Mouse (Mus musculus): ENCODE data around the gene Polm. TPM values are rescaled to one million over a fixed set of nuclear protein-coding genes. Genes with fewer than 3 reads are reported as not detected.

The Polm gene
- total and polyA plus RNA-seq, 3 experiments, result 2.1 to 11.2 (median 3.3) TPM

DNA sequence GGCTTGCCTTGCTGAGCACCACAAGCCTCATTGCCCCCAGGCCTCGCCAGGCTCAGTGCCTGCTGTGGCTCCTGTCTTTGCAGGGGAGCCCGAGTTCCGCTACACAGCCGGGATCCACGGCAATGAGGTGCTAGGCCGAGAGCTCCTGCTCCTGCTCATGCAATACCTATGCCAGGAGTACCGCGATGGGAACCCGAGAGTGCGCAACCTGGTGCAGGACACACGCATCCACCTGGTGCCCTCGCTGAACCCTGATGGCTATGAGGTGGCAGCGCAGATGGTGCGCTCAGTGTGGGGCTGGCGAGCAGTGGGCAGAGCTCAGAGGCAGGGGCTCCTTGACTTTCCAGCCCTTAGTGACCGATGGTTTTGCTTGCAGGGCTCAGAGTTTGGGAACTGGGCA is 31.5 kb upstream of the Polm start:
- H3K4me1 ChIP-seq (ENCODE audit: control insufficient read depth, insufficient read depth, low read length), result no peaks in the 10 kb centered on the region
- WGBS, result 96% methylated on average over 16 of the region's 16 CpGs
- H3K27me3 ChIP-seq (ENCODE audit: control insufficient read depth, insufficient read depth, low read length), result no peaks in the 10 kb centered on the region
- no peak for DNase-seq
- no peak overlapping the region for H3K27ac ChIP-seq
- H3K9ac ChIP-seq (ENCODE audit: low read depth, low read length), result no peak overlapping the region
- TF ChIP-seq CTCF (IDR thresholded peaks at IDR 0.05) (no peak), POLR2A (IDR thresholded peaks at IDR 0.05; ENCODE audit: insufficient read depth, low read depth, low read length) (no peak), EP300 (IDR thresholded peaks at IDR 0.05; ENCODE audit: insufficient read depth, low read depth, low read length) (no peak)
- no peak overlapping the region for H3K4me3 ChIP-seq
- intact Hi-C loops (cut with DNase I), result no loop called here
- no peaks in the 10 kb centered on the region for H3K36me3 ChIP-seq (ENCODE audit: control insufficient read depth, insufficient read depth, low read length)
- H3K79me2 ChIP-seq (replicated peaks; ENCODE audit: control insufficient read depth, insufficient read depth, low read length), result no peaks in the 10 kb centered on the region

DNA sequence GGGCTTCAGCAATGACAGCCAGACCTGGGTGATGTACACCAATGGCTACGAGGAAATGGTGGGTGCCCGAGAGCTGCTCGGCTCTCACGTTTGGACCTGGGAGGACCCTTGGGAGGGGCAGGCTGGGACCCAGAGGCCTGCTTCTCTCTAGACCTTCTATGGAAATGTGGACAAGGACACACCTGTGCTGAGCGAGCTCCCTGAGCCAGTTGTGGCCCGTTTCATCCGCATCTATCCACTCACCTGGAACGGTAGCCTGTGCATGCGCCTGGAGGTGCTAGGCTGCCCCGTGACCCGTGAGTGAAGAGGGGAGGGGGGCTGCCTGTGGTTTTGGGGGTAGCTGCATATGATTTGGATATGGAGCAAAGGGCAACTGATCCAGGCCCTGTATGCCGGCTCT is 30.5 kb upstream of the Polm start:
- Histone ChIP-seq H3K27ac (no peak overlapping the region), H3K9ac (ENCODE audit: low read depth, low read length) (no peak overlapping the region), H3K4me1 (ENCODE audit: control insufficient read depth, insufficient read depth, low read length) (no peaks in the 10 kb centered on the region), H3K4me3 (no peak overlapping the region), H3K36me3 (ENCODE audit: control insufficient read depth, insufficient read depth, low read length) (no peaks in the 10 kb centered on the region), H3K79me2 (replicated peaks; ENCODE audit: control insufficient read depth, insufficient read depth, low read length) (no peaks in the 10 kb centered on the region), H3K27me3 (ENCODE audit: control insufficient read depth, insufficient read depth, low read length) (no peaks in the 10 kb centered on the region)
- intact Hi-C loops (cut with DNase I), result no loop called here
- no peak for TF ChIP-seq POLR2A (IDR thresholded peaks at IDR 0.05; ENCODE audit: insufficient read depth, low read depth, low read length)
- no peak for TF ChIP-seq EP300 (IDR thresholded peaks at IDR 0.05; ENCODE audit: insufficient read depth, low read depth, low read length)
- DNase-seq, result no peak
- WGBS, result 92% methylated on average over 12 of the region's 12 CpGs

- TF ChIP-seq CTCF (IDR thresholded peaks at IDR 0.05) (no peak), EP300 (IDR thresholded peaks at IDR 0.05; ENCODE audit: insufficient read depth, low read depth, low read length) (no peak), POLR2A (IDR thresholded peaks at IDR 0.05; ENCODE audit: insufficient read depth, low read depth, low read length) (no peak)
- H3K4me1 ChIP-seq (ENCODE audit: control insufficient read depth, insufficient read depth, low read length), result no peaks in the 10 kb centered on the region
- no peak overlapping the region for H3K27ac ChIP-seq
- 87% methylated on average over 2 of the region's 2 CpGs for WGBS
- intact Hi-C loops (cut with DNase I), result no loop called here
- H3K36me3 ChIP-seq (ENCODE audit: control insufficient read depth, insufficient read depth, low read length), result no peaks in the 10 kb centered on the region
- no peaks in the 10 kb centered on the region for H3K79me2 ChIP-seq (replicated peaks; ENCODE audit: control insufficient read depth, insufficient read depth, low read length)
- DNase-seq, result no peak
- H3K4me3 ChIP-seq, result no peak overlapping the region
- H3K27me3 ChIP-seq (ENCODE audit: control insufficient read depth, insufficient read depth, low read length), result no peaks in the 10 kb centered on the region
- H3K9ac ChIP-seq (ENCODE audit: low read depth, low read length), result no peak overlapping the region
Observed at GRCm38 (mm10) chr11:5867196-5867595, 29.4 kb upstream of the Polm start.

GRCm38 (mm10) chr11:5862394-5863105 is 24.7 kb upstream of the Polm start:
- Histone ChIP-seq H3K4me3 (peak overlapping the region; percentile 55), H3K36me3 (ENCODE audit: control insufficient read depth, insufficient read depth, low read length) (no peaks in the 10 kb centered on the region), H3K79me2 (replicated peaks; ENCODE audit: control insufficient read depth, insufficient read depth, low read length) (no peaks in the 10 kb centered on the region), H3K4me1 (ENCODE audit: control insufficient read depth, insufficient read depth, low read length) (peaks cover 3% of the 10 kb centered on the region), H3K27ac (no peak overlapping the region), H3K9ac (ENCODE audit: low read depth, low read length) (peak overlapping the region; percentile 45), H3K27me3 (ENCODE audit: control insufficient read depth, insufficient read depth, low read length) (no peaks in the 10 kb centered on the region)
- peak in 1 of 2 experiments; percentile 29 for DNase-seq
- TF ChIP-seq EP300 (IDR thresholded peaks at IDR 0.05; ENCODE audit: insufficient read depth, low read depth, low read length) (0 out of 2 replicates have a peak, but pooled peaks have one; percentile 10), POLR2A (IDR thresholded peaks at IDR 0.05; ENCODE audit: insufficient read depth, low read depth, low read length) (no peak)
- 33% methylated on average over 15 of the region's 15 CpGs for WGBS
- intact Hi-C loops (cut with DNase I), result no loop called here

GRCm38 (mm10) chr11:5861678-5862393 is 24.0 kb upstream of the Polm start, which contains the start of gene Aebp1:
Gene Aebp1, plus strand, starts transcription at chr11:5861947.
- H3K27me3 ChIP-seq (ENCODE audit: control insufficient read depth, insufficient read depth, low read length), result no peaks in the 10 kb centered on the region
- peak; percentile 75 for DNase-seq
- H3K36me3 ChIP-seq (ENCODE audit: control insufficient read depth, insufficient read depth, low read length), result no peaks in the 10 kb centered on the region
- H3K27ac ChIP-seq, result peak within 1 kb of the TSS; percentile 41
- no peaks in the 10 kb centered on the region for H3K79me2 ChIP-seq (replicated peaks; ENCODE audit: control insufficient read depth, insufficient read depth, low read length)
- H3K4me1 ChIP-seq (ENCODE audit: control insufficient read depth, insufficient read depth, low read length), result peaks cover 3% of the 10 kb centered on the region
- no peak for TF ChIP-seq EP300 (IDR thresholded peaks at IDR 0.05; ENCODE audit: insufficient read depth, low read depth, low read length)
- peak; percentile 70 for TF ChIP-seq POLR2A (IDR thresholded peaks at IDR 0.05; ENCODE audit: insufficient read depth, low read depth, low read length)
- peak within 1 kb of the TSS; percentile 53 for H3K9ac ChIP-seq (ENCODE audit: low read depth, low read length)
- intact Hi-C loops (cut with DNase I), result no loop called here
- H3K4me3 ChIP-seq, result peak within 1 kb of the TSS; percentile 55
- WGBS, result 1% methylated on average over 58 of the region's 59 CpGs

DNA sequence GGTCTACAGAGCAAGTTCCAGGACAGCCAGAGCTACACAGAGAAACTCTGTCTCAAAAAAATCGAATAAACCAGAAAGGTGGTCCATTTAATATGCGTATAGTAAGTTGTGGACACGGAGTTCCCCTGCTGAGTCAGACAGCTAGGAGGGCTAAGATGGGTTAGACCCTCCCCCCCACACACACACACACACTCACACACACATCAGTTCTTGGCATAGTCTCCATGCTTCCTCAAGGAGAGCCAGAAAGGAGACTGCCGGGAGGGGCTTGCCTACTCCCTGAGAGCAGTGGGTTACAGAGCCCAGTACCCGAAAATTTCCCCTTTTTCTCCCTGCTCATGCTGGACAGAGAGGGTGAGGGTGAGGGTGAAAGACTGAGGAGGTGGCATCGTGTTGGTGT is 22.8 kb upstream of the Polm start:
- Histone ChIP-seq H3K79me2 (replicated peaks; ENCODE audit: control insufficient read depth, insufficient read depth, low read length) (no peaks in the 10 kb centered on the region), H3K27ac (no peak overlapping the region), H3K36me3 (ENCODE audit: control insufficient read depth, insufficient read depth, low read length) (no peaks in the 10 kb centered on the region), H3K9ac (ENCODE audit: low read depth, low read length) (no peak overlapping the region), H3K27me3 (ENCODE audit: control insufficient read depth, insufficient read depth, low read length) (no peaks in the 10 kb centered on the region), H3K4me1 (ENCODE audit: control insufficient read depth, insufficient read depth, low read length) (peaks cover 3% of the 10 kb centered on the region), H3K4me3 (no peak overlapping the region)
- no peak for DNase-seq
- intact Hi-C loops (cut with DNase I), result no loop called here
- TF ChIP-seq CTCF (IDR thresholded peaks at IDR 0.05), result no peak
- no peak for TF ChIP-seq POLR2A (IDR thresholded peaks at IDR 0.05; ENCODE audit: insufficient read depth, low read depth, low read length)
- TF ChIP-seq EP300 (IDR thresholded peaks at IDR 0.05; ENCODE audit: insufficient read depth, low read depth, low read length), result no peak
- WGBS, result 61% methylated on average over 6 of the region's 6 CpGs
